Mouse (Mus musculus): ENCODE measurements around the gene Wbp1l. TPM values are rescaled to one million over a fixed set of nuclear protein-coding genes. Genes with fewer than 3 reads are reported as not detected.

Gene Wbp1l
- total and polyA plus RNA-seq, 3 experiments, result 52.9 to 70.0 TPM; not detected in 1

- H3K27me3 ChIP-seq (ENCODE audit: control insufficient read depth in 1 of 2, insufficient read depth in 2 of 2, low read length in 2 of 2), result no peaks in the 10 kb centered on the region
- TF ChIP-seq TBP (IDR thresholded peaks at IDR 0.05; ENCODE audit: low read depth, low read length) (no peak), ZC3H11A (IDR thresholded peaks at IDR 0.05; ENCODE audit: low read depth, low read length) (no peak), POLR2AphosphoS2 (IDR thresholded peaks at IDR 0.05; ENCODE audit: low read length) (no peak), USF2 (IDR thresholded peaks at IDR 0.05; ENCODE audit: borderline replicate concordance in 1 of 2, insufficient read depth in 1 of 2, low read depth in 1 of 2, low read length in 2 of 2) (no peak), ELF1 (IDR thresholded peaks at IDR 0.05; ENCODE audit: low read depth, low read length) (no peak), MXI1 (IDR thresholded peaks at IDR 0.05; ENCODE audit: low read depth, low read length) (no peak), ZMIZ1 (IDR thresholded peaks at IDR 0.05; ENCODE audit: low read depth, low read length) (no peak)
- no peak for DNase-seq (ENCODE audit: low read depth, low spot score)
- no peak overlapping the region for H3K9ac ChIP-seq (ENCODE audit: control insufficient read depth, low read depth, low read length, poor library complexity, severe bottlenecking)
- no peaks in the 10 kb centered on the region for H3K79me2 ChIP-seq (ENCODE audit: control insufficient read depth, insufficient read depth, low read length, poor library complexity)
- no peaks in the 10 kb centered on the region for H3K4me1 ChIP-seq (ENCODE audit: control insufficient read depth in 1 of 2, insufficient read depth in 2 of 2, low read length in 2 of 2)
- no peaks in the 10 kb centered on the region for H3K9me3 ChIP-seq (replicated peaks; ENCODE audit: insufficient read depth, low read length)
- H3K36me3 ChIP-seq (ENCODE audit: control insufficient read depth in 1 of 2, insufficient read depth in 2 of 2, low read length in 2 of 2), result peaks cover 0 to 7% of the 10 kb centered on the region in 2 experiments; a peak in 2 of 4 replicates
- no peak overlapping the region for H3K27ac ChIP-seq (ENCODE audit: control insufficient read depth, low read depth, low read length)
- no peak overlapping the region for H3K4me3 ChIP-seq (ENCODE audit: control insufficient read depth in 1 of 2, insufficient read depth in 1 of 2, low read depth in 2 of 2, low read length in 2 of 2)
Observed at GRCm38 (mm10) chr19:46617361-46617760, 18.5 kb downstream of the Wbp1l start.

- Histone ChIP-seq H3K9ac (ENCODE audit: control insufficient read depth, low read depth, low read length, poor library complexity, severe bottlenecking) (no peak overlapping the region), H3K4me1 (ENCODE audit: control insufficient read depth in 1 of 2, insufficient read depth in 2 of 2, low read length in 2 of 2) (no peaks in the 10 kb centered on the region), H3K27me3 (ENCODE audit: control insufficient read depth in 1 of 2, insufficient read depth in 2 of 2, low read length in 2 of 2) (no peaks in the 10 kb centered on the region), H3K36me3 (ENCODE audit: control insufficient read depth in 1 of 2, insufficient read depth in 2 of 2, low read length in 2 of 2) (peaks cover 0 to 7% of the 10 kb centered on the region in 2 experiments; a peak in 2 of 4 replicates), H3K9me3 (replicated peaks; ENCODE audit: insufficient read depth, low read length) (no peaks in the 10 kb centered on the region), H3K27ac (ENCODE audit: control insufficient read depth, low read depth, low read length) (no peak overlapping the region), H3K79me2 (ENCODE audit: control insufficient read depth, insufficient read depth, low read length, poor library complexity) (no peaks in the 10 kb centered on the region), H3K4me3 (ENCODE audit: control insufficient read depth in 1 of 2, insufficient read depth in 1 of 2, low read depth in 2 of 2, low read length in 2 of 2) (no peak overlapping the region)
- no peak for DNase-seq (ENCODE audit: low read depth, low spot score)
- TF ChIP-seq MEF2A (IDR thresholded peaks at IDR 0.05; ENCODE audit: extremely low read depth, insufficient replicate concordance, low read depth, low read length, poor library complexity, severe bottlenecking) (no peak), SMC3 (IDR thresholded peaks at IDR 0.05; ENCODE audit: low read depth, low read length) (no peak), ELF1 (IDR thresholded peaks at IDR 0.05; ENCODE audit: low read depth, low read length) (no peak), MYC (IDR thresholded peaks at IDR 0.05; ENCODE audit: low read depth, low read length) (no peak), JUND (IDR thresholded peaks at IDR 0.05; ENCODE audit: low read depth, low read length) (no peak), CHD2 (IDR thresholded peaks at IDR 0.05; ENCODE audit: low read length) (no peak), NELFE (IDR thresholded peaks at IDR 0.05; ENCODE audit: low read depth, low read length) (no peak), ZMIZ1 (IDR thresholded peaks at IDR 0.05; ENCODE audit: low read depth, low read length) (no peak), CTCF (IDR thresholded peaks at IDR 0.05 in 2 of 3, conservative IDR thresholded peaks at IDR 0.05 in 1 of 3; ENCODE audit: control insufficient read depth in 1 of 3, insufficient read depth in 1 of 3, low read depth in 2 of 3, low read length in 3 of 3, poor library complexity in 1 of 3, severe bottlenecking in 1 of 3) (no peak), MAX (IDR thresholded peaks at IDR 0.05; ENCODE audit: low read length) (no peak), RAD21 (IDR thresholded peaks at IDR 0.05; ENCODE audit: low read depth, low read length) (no peak)
Observed at GRCm38 (mm10) chr19:46618322-46618721, 19.4 kb downstream of the Wbp1l start.

Data from MEL (cell line).